26 mouse cellular contexts compared by ENCODE assay signal in genomic region chr14:104175122-104175521, GRCm38 (mm10).
"Had no signal": no experiment of that assay in that cellular context is flagged by ENCODE, and none has a peak within 500 bp of the region (broad histone marks: within the 10 kb centered on the region; RNA-seq: fewer than 3 reads in every experiment).

No protein-coding gene starts in this region.

- ATAC-seq: forebrain, embryonic 13.5 days; forebrain, embryonic 14.5 days; forebrain, embryonic 15.5 days; forebrain, embryonic 16.5 days; forebrain, postnatal 0 days had no signal

- H3K4me2 ChIP-seq: embryonic facial prominence, embryonic 12.5 days; embryonic facial prominence, embryonic 13.5 days; embryonic facial prominence, embryonic 15.5 days; forebrain, embryonic 12.5 days; forebrain, embryonic 13.5 days; forebrain, embryonic 15.5 days had no signal

- H3K9me3 ChIP-seq: embryonic facial prominence, embryonic 10.5 days; embryonic facial prominence, embryonic 12.5 days; embryonic facial prominence, embryonic 13.5 days; embryonic facial prominence, embryonic 15.5 days; forebrain, embryonic 10.5 days; forebrain, embryonic 12.5 days; forebrain, embryonic 13.5 days; forebrain, embryonic 15.5 days had no signal

- H3K27ac ChIP-seq: embryonic facial prominence, embryonic 10.5 days; embryonic facial prominence, embryonic 12.5 days; embryonic facial prominence, embryonic 13.5 days; embryonic facial prominence, embryonic 15.5 days; forebrain, embryonic 10.5 days; forebrain, embryonic 12.5 days; forebrain, embryonic 13.5 days; forebrain, embryonic 15.5 days; gastrocnemius, adult 2 months; heart, adult 2 months had no signal

- DNase-seq: cerebellum, adult 9-11 months; cerebellum, postnatal 10 days; cerebellum, postnatal 14 days; cerebellum, postnatal 25 days; cerebellum, postnatal 36 days; embryo, embryonic 11 days; forebrain, postnatal 0 days; gastrocnemius, adult 2 months; gastrocnemius, postnatal 10 days; gastrocnemius, postnatal 14 days; gastrocnemius, postnatal 25 days; gastrocnemius, postnatal 36 days; heart, adult 11 months; heart, adult 18-20 months; heart, adult 2 months had no signal

- H3K4me3 ChIP-seq: embryonic facial prominence, embryonic 10.5 days; embryonic facial prominence, embryonic 12.5 days; embryonic facial prominence, embryonic 13.5 days; embryonic facial prominence, embryonic 15.5 days; erythroblast, embryonic 14.5 days; forebrain, embryonic 10.5 days; forebrain, embryonic 12.5 days; forebrain, embryonic 13.5 days; forebrain, embryonic 15.5 days; gastrocnemius, adult 2 months; heart, adult 2 months had no signal

- H3K27me3 ChIP-seq: embryonic facial prominence, embryonic 12.5 days; embryonic facial prominence, embryonic 13.5 days; embryonic facial prominence, embryonic 15.5 days; forebrain, embryonic 12.5 days; forebrain, embryonic 13.5 days; forebrain, embryonic 15.5 days had no signal

- H3K9ac ChIP-seq: embryonic facial prominence, embryonic 12.5 days; embryonic facial prominence, embryonic 13.5 days; embryonic facial prominence, embryonic 15.5 days; forebrain, embryonic 12.5 days; forebrain, embryonic 13.5 days; forebrain, embryonic 15.5 days; forebrain, postnatal 0 days had no signal

- H3K4me1 ChIP-seq: embryonic facial prominence, embryonic 10.5 days; embryonic facial prominence, embryonic 12.5 days; embryonic facial prominence, embryonic 13.5 days; embryonic facial prominence, embryonic 15.5 days; forebrain, embryonic 10.5 days; forebrain, embryonic 12.5 days; forebrain, embryonic 13.5 days; forebrain, embryonic 15.5 days had no signal

- H3K36me3 ChIP-seq: embryonic facial prominence, embryonic 10.5 days; embryonic facial prominence, embryonic 12.5 days; embryonic facial prominence, embryonic 13.5 days; embryonic facial prominence, embryonic 15.5 days; forebrain, embryonic 10.5 days; forebrain, embryonic 12.5 days; forebrain, embryonic 15.5 days had no signal
